Mouse (Mus musculus): ENCODE results near the gene U2af1.
"Not testable (repeated sequence)": the region's sequence is repeated elsewhere in the genome, so short reads cannot be mapped to it uniquely, and the experiment has no call there.

The U2af1 gene

GRCm38 (mm10) chr17:31658468-31659185 is at the start of gene U2af1:
TSS of gene U2af1 (minus strand) at chr17:31658892.
- peak; percentile 97 for DNase-seq

GRCm38 (mm10) chr17:31705271-31706020 is 46.8 kb upstream of the U2af1 start:
- peak; percentile 86 for DNase-seq

- no peak for DNase-seq
Observed at GRCm38 (mm10) chr17:31703276-31703980, 44.7 kb upstream of the U2af1 start.

GRCm38 (mm10) chr17:31698347-31698746 is 39.7 kb upstream of the U2af1 start:
- peak; percentile 24 for DNase-seq

- not testable (repeated sequence) for DNase-seq
Observed at GRCm38 (mm10) chr17:31695356-31695755, 36.7 kb upstream of the U2af1 start.

GRCm38 (mm10) chr17:31694949-31695348 is 36.3 kb upstream of the U2af1 start:
- no peak for DNase-seq

GRCm38 (mm10) chr17:31694023-31694376 is 35.3 kb upstream of the U2af1 start:
- DNase-seq = no peak

GRCm38 (mm10) chr17:31693330-31694022 is 34.8 kb upstream of the U2af1 start:
- DNase-seq = peak; percentile 22

- DNase-seq = no peak
Observed at GRCm38 (mm10) chr17:31692918-31693317, 34.2 kb upstream of the U2af1 start.

GRCm38 (mm10) chr17:31689606-31690005 is 30.9 kb upstream of the U2af1 start:
- DNase-seq = no peak

- DNase-seq = no peak
Observed at GRCm38 (mm10) chr17:31688112-31688511, 29.4 kb upstream of the U2af1 start.

- DNase-seq = no peak
Observed at GRCm38 (mm10) chr17:31686225-31686564, 27.5 kb upstream of the U2af1 start.

GRCm38 (mm10) chr17:31685514-31686224 is 27.0 kb upstream of the U2af1 start:
- peak; percentile 72 for DNase-seq

GRCm38 (mm10) chr17:31680450-31680849 is 21.8 kb upstream of the U2af1 start:
- no peak for DNase-seq

GRCm38 (mm10) chr17:31677507-31677906 is 18.8 kb upstream of the U2af1 start, which contains the start of gene Cryaa:
TSS of gene Cryaa (plus strand) at chr17:31677807.
- DNase-seq = no peak

- DNase-seq = no peak
Observed at GRCm38 (mm10) chr17:31674426-31674825, 15.7 kb upstream of the U2af1 start.

GRCm38 (mm10) chr17:31672279-31672678 is 13.6 kb upstream of the U2af1 start:
- no peak for DNase-seq

GRCm38 (mm10) chr17:31671698-31672097 is 13.0 kb upstream of the U2af1 start:
- DNase-seq = no peak

GRCm38 (mm10) chr17:31670163-31670562 is 11.5 kb upstream of the U2af1 start:
- no peak for DNase-seq

GRCm38 (mm10) chr17:31668306-31668705 is 9.6 kb upstream of the U2af1 start:
- DNase-seq = no peak

GRCm38 (mm10) chr17:31664760-31665159 is 6.1 kb upstream of the U2af1 start:
- peak; percentile 71 for DNase-seq

- no peak for DNase-seq
Observed at GRCm38 (mm10) chr17:31662855-31663254, 4.2 kb upstream of the U2af1 start.

Data from cerebellum, adult 11-12 months (tissue).